Comparison of ENCODE assay signal across 22 mouse cellular contexts in genomic region chr2:116936371-116936770, GRCm38 (mm10). TPM values are rescaled to one million over a fixed set of nuclear protein-coding genes. Genes with fewer than 3 reads are reported as not detected.
"Had no signal": no experiment of that assay in that cellular context is flagged by ENCODE, and none has a peak within 500 bp of the region (broad histone marks: within the 10 kb centered on the region; RNA-seq: fewer than 3 reads in every experiment).

No protein-coding gene starts in this region.

- H3K9me3 ChIP-seq: midbrain, embryonic 13.5 days; midbrain, embryonic 15.5 days; neural tube, embryonic 12.5 days; stomach, embryonic 15.5 days had no signal

- H3K4me3 ChIP-seq: midbrain, embryonic 13.5 days; midbrain, embryonic 15.5 days; neural tube, embryonic 12.5 days; stomach, embryonic 15.5 days had no signal

- H3K4me2 ChIP-seq: lung, embryonic 14.5 days; midbrain, embryonic 11.5 days; midbrain, embryonic 13.5 days; midbrain, embryonic 15.5 days; neural tube, embryonic 12.5 days; stomach, embryonic 15.5 days had no signal

- DNase-seq: lung, embryonic 14.5 days; lung, postnatal 10 days; lung, postnatal 4 days; right cerebral cortex, postnatal 14 days; thymus, adult 2 months; thymus, postnatal 25 days; thymus, postnatal 4 days had no signal

- ATAC-seq: midbrain, embryonic 13.5 days; midbrain, embryonic 15.5 days had no signal

- H3K27ac ChIP-seq: midbrain, embryonic 13.5 days; midbrain, embryonic 15.5 days; neural tube, embryonic 12.5 days; stomach, embryonic 15.5 days; stomach, postnatal 0 days had no signal

- H3K4me1 ChIP-seq: midbrain, embryonic 13.5 days; midbrain, embryonic 15.5 days; neural tube, embryonic 12.5 days; stomach, embryonic 15.5 days had no signal

- H3K36me3 ChIP-seq: midbrain, embryonic 13.5 days; midbrain, embryonic 15.5 days; neural tube, embryonic 12.5 days; stomach, embryonic 15.5 days had no signal

- H3K9ac ChIP-seq: lung, embryonic 14.5 days; midbrain, embryonic 13.5 days; midbrain, embryonic 15.5 days; neural tube, embryonic 12.5 days; stomach, embryonic 15.5 days had no signal

- H3K27me3 ChIP-seq: midbrain, embryonic 13.5 days; midbrain, embryonic 15.5 days; neural tube, embryonic 12.5 days; stomach, embryonic 15.5 days had no signal

RNA-seq across cellular contexts. Expression of gene Tmco5, which starts 57.9 kb away (rescaled TPM):
- total RNA-seq: megakaryocyte, adult 5-6 weeks; megakaryocyte-erythroid progenitor cell, adult 5-6 weeks; midbrain, postnatal 0 days; monocyte, adult 5-6 weeks; neutrophil, adult 5-6 weeks had no signal
- polyA plus RNA-seq: lung, embryonic 14.5 days; lung, embryonic 16.5 days; midbrain, embryonic 11.5 days; midbrain, embryonic 13.5 days; midbrain, embryonic 15.5 days; midbrain, postnatal 0 days; neural tube, embryonic 12.5 days; neural tube, embryonic 14.5 days; spleen, adult 2 months; stomach, embryonic 15.5 days; stomach, postnatal 0 days; thymus, adult 2 months; urinary bladder, adult 2 months had no signal
